Mouse (Mus musculus) thymus, adult 2 months (tissue): ENCODE measurements around the gene Gm4969.

Source experiments
- CTCF ChIP-seq: fragments of 200-500 bp; IDR thresholded peaks from 2 replicates; pipeline ENCODE4 v1.5.1; 2012; ENCODE audit warnings: mild to moderate bottlenecking, control low read depth, low read length, moderate library complexity, borderline replicate concordance; ENCODE audit not compliant: control insufficient read depth, poor library complexity, insufficient read depth; ENCODE audit errors: extremely low read depth
- POLR2A ChIP-seq: fragments of 200-500 bp; IDR thresholded peaks from 2 replicates; pipeline ENCODE4 v1.6.1; 2012; ENCODE audit warnings: mild to moderate bottlenecking, low read length, control low read depth, moderate library complexity; ENCODE audit not compliant: control insufficient read depth, poor library complexity, insufficient read depth; ENCODE audit errors: extremely low read depth

- TF ChIP-seq CTCF (no peak), POLR2A (no peak)
Measured at GRCm38 (mm10) chr7:19052345-19053135, 65.6 kb downstream of the Gm4969 start.
